Mouse (Mus musculus) brain, embryonic 14.5 days (tissue): ENCODE data around the gene Hcrtr1.

ENCODE experiments used
- CTCF ChIP-seq: fragments of 200-500 bp; IDR thresholded peaks from 2 replicates; pipeline ENCODE4 v1.5.1; 2012; ENCODE audit warnings: inconsistent platforms, mild to moderate bottlenecking, moderate library complexity, borderline replicate concordance; ENCODE audit not compliant: insufficient read depth, insufficient read length; ENCODE audit errors: extremely low read depth
- POLR2A ChIP-seq: fragments of 200-500 bp; IDR thresholded peaks from 2 replicates; pipeline ENCODE4 v1.6.1; 2012; ENCODE audit warnings: mild to moderate bottlenecking, inconsistent platforms, borderline replicate concordance; ENCODE audit not compliant: poor library complexity, insufficient read depth, insufficient read length, severe bottlenecking; ENCODE audit errors: extremely low read depth

DNA sequence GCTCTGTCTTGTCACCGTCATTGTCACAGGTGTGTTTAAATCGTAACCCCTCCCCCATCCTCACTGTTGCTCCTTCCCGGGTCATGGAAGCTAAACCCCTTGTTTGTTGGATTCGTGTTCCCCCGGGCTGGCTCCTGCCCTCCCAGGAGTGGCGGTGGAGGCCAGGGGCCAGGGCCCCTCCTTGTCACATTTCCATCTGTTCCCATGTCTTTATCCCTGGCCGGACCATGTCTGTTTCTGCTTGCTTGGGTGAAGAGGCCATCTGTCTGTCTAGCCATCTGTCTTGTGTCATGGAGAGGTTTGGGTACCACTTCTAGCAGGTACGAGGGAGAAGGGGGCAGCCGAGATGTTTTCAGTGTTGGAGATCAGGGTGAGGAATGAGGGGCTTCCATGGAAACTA is 56.9 kb downstream of the Hcrtr1 start:
- no peak for TF ChIP-seq CTCF
- no peak for TF ChIP-seq POLR2A
